22 mouse cellular contexts compared by ENCODE assay signal in the genomic region with DNA sequence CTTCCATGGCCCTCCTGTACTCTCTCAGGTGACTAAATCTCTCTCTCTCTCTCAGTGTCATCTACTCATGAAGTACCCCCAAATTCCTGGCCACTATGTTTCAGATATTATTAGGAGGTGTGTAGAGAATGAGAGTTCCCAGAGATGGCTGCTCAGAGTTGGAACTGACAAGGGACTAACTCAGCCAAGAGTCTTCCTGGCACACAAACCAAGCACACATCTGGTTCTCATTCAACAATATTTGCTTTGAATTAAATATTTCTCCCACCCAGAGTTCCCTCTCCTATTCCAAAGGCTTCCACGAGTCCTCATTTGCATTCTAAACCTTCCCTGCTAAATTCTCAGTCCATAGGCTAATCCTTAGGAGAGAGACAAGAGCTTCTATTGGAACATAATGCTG. TPM values are rescaled to one million over a fixed set of nuclear protein-coding genes. Genes with fewer than 3 reads are reported as not detected.
"Had no signal": no experiment of that assay in that cellular context is flagged by ENCODE, and none has a peak within 500 bp of the region (broad histone marks: within the 10 kb centered on the region; RNA-seq: fewer than 3 reads in every experiment).

No protein-coding gene starts in this region.

- H3K27me3 ChIP-seq: midbrain, embryonic 15.5 days; neural tube, embryonic 12.5 days; neural tube, embryonic 15.5 days; stomach, embryonic 15.5 days had no signal

- ATAC-seq: lung, postnatal 0 days; midbrain, embryonic 15.5 days had no signal

- H3K4me1 ChIP-seq: liver, embryonic 13.5 days; midbrain, embryonic 12.5 days; midbrain, embryonic 15.5 days; neural tube, embryonic 12.5 days; neural tube, embryonic 15.5 days; stomach, embryonic 15.5 days had no signal

- H3K4me2 ChIP-seq: kidney, embryonic 15.5 days; limb, embryonic 12.5 days; liver, embryonic 13.5 days; lung, embryonic 14.5 days; midbrain, embryonic 12.5 days; midbrain, embryonic 15.5 days; neural tube, embryonic 12.5 days; neural tube, embryonic 15.5 days; stomach, embryonic 15.5 days had no signal

- H3K9me3 ChIP-seq: kidney, embryonic 15.5 days; liver, embryonic 13.5 days; midbrain, embryonic 12.5 days; midbrain, embryonic 15.5 days; neural tube, embryonic 12.5 days; neural tube, embryonic 15.5 days; stomach, embryonic 15.5 days had no signal

- H3K4me3 ChIP-seq: kidney, embryonic 15.5 days; left cerebral cortex, adult 2 months; limb, embryonic 12.5 days; liver, embryonic 13.5 days; midbrain, embryonic 12.5 days; midbrain, embryonic 15.5 days; neural tube, embryonic 12.5 days; neural tube, embryonic 15.5 days; stomach, embryonic 15.5 days had no signal

- H3K9ac ChIP-seq: kidney, embryonic 15.5 days; limb, embryonic 12.5 days; liver, embryonic 13.5 days; lung, embryonic 14.5 days; midbrain, embryonic 12.5 days; midbrain, embryonic 15.5 days; neural tube, embryonic 12.5 days; neural tube, embryonic 15.5 days; stomach, embryonic 15.5 days had no signal

- H3K27ac ChIP-seq: kidney, embryonic 15.5 days; left cerebral cortex, adult 2 months; limb, embryonic 12.5 days; liver, embryonic 13.5 days; macrophage; midbrain, embryonic 12.5 days; midbrain, embryonic 15.5 days; neural tube, embryonic 12.5 days; neural tube, embryonic 15.5 days; stomach, embryonic 15.5 days had no signal

- H3K36me3 ChIP-seq: kidney, embryonic 15.5 days; limb, embryonic 12.5 days; liver, embryonic 13.5 days; midbrain, embryonic 12.5 days; midbrain, embryonic 15.5 days; neural tube, embryonic 12.5 days; neural tube, embryonic 15.5 days; stomach, embryonic 15.5 days had no signal

- DNase-seq: kidney, postnatal 10 days; kidney, postnatal 36 days; layer of hippocampus, postnatal 36 days; liver, embryonic 13.5 days; lung, embryonic 14.5 days; right cerebral cortex, adult 18-20 months; right cerebral cortex, postnatal 14 days; spleen, adult 18-20 months; thymus, postnatal 25 days had no signal

RNA-seq across cellular contexts. Expression of a gene that starts 11.1 kb away (rescaled TPM):
- polyA plus RNA-seq: limb, embryonic 12.5 days; liver, adult 2 months; liver, embryonic 13.5 days; liver, embryonic 16.5 days; lung, embryonic 14.5 days; macrophage; thymus, postnatal 0 days had no signal

RNA-seq across cellular contexts. Expression of a gene that starts 28.1 kb away (rescaled TPM):
- polyA plus RNA-seq: limb, embryonic 12.5 days; liver, adult 2 months; liver, embryonic 13.5 days; lung, embryonic 14.5 days; macrophage had no signal
